Mouse (Mus musculus) cerebellum, adult 9-10 months (tissue): Measurements from ENCODE around the gene Pld4.

Experiments
- DNase-seq: peaks from one replicate; pipeline ENCODE4 v3.0.0; 2022

Gene Pld4

GRCm38 (mm10) chr12:112767036-112767890, 6.8 kb downstream of the Pld4 start:
- no peak for DNase-seq

DNA sequence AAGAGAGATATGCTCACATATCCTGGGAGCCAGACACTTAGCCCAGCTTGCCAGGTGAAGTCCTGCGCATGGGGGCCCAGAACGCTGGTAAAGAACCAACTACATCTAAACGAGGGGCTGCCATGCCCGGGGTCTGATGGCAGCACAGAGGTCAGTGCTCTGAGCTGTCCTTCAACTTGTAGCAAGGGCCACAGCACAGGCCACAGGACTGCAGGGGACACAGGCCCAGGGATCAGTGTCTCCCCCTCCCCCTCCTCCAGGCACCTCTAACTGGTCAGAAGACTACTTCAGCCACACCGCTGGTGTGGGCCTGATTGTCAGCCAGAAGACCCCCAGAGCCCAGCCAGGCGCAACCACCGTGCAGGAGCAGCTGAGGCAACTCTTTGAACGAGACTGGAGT, 7.7 kb downstream of the Pld4 start:
- DNase-seq: no peak

- no peak for DNase-seq
Observed at GRCm38 (mm10) chr12:112769031-112769430, 8.6 kb downstream of the Pld4 start.

- no peak for DNase-seq
Observed at GRCm38 (mm10) chr12:112769751-112770150, 9.3 kb downstream of the Pld4 start.

- no peak for DNase-seq
Observed at GRCm38 (mm10) chr12:112770396-112770795, 9.9 kb downstream of the Pld4 start.

DNA sequence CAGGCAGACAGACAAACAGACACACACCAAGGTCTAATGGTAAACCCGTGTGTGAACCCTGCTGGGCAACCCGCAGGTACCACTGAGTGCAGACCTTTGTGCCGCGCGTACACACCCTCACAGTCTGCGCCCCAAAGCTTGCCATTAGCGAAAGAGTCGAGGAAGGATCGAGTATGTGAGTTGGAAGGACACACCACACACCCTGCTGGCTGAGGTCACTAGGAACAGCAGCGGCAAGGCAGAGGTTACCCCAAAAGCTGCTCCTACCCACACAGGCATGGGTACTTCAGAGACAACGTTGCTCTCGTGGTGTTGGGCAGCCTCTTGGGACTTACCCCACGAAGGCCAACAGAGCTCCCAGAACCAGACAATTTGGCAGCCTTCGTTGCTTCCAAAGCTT, 11.9 kb downstream of the Pld4 start:
- DNase-seq: no peak

- DNase-seq: no peak
Observed at GRCm38 (mm10) chr12:112773366-112773765, 12.9 kb downstream of the Pld4 start.

DNA sequence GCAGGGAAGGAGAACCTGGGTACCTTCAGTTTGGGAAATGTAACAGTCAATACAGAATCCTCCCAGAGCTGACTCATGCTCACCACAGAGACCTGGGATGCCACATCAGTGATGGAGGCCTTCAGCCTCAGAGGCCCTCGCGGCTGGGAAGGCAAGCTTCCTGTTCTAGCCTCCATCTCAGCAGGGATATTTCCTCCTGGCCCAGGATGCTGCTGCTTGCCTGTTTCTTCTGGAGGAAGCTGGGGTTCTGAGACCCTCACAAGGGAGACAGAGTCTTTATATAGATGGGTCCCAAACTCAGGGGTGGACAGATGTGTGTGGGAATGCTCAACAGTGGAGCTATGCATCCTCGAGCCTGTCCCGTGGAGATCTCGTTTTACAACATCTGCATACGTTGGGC, 13.6 kb downstream of the Pld4 start:
- no peak for DNase-seq

DNA sequence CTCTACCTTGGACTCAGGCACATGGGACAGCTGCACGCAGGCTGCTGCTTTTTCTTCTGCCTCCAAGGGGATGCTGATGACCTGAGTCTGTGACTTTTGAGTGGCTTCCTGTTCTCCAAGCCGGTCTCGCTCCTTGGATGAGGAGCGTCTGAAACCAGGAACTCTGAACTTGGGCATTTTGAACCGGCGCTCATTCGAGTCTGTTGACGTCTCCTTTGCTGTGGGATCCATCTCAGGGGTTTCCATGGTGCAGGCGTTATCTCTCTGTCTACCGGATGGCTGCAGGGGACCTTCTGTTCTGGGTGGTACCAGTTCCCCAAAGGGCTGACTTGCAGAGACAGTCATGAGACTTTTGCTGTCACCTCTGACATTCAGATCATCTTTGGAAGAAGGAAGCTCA, 14.0 kb downstream of the Pld4 start:
- no peak for DNase-seq

DNA sequence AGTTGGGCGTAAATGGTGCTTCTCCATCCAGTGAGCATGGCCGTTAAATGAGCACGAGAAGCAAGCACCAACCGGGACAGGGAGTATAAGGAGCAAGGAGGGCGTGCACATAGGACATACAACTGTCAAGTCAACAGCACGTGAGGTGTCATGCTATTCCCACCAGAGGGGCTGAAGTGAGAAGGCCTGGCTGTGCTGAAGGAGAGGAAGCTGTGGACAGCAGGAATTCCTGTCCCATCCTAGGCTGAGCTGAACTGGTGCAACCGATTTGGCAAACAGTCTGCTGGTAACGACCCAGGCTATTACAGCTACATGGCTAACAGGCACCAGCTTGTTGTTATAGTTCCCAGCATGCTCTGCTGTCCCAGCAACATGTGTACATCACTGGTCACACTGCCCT, 30.6 kb downstream of the Pld4 start:
- no peak for DNase-seq

GRCm38 (mm10) chr12:112793601-112794355, 33.3 kb downstream of the Pld4 start:
- no peak for DNase-seq

DNA sequence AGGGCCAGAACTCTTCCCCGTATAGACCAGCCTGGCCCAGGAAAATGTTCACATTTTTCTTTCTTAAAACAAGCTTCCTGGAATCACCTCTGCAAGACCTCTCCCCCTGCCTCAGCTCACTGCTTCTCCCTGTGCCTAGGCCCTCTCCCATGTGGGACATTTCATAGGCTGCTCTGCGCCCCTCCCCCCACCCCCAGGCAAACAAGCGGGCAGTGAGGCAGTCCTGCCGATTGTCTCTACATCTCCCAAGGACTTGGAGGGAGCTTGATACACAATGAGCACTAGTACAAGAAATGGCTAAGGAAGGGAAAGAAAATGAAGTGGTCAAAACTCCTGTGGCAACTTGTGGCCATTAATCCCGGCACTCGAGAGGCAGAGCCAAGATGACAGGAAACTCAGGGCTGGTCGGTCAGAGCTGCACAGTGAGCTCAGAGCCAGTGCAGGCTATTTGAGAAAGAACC, 33.9 kb downstream of the Pld4 start:
- DNase-seq: no peak

- no peak for DNase-seq
Observed at GRCm38 (mm10) chr12:112794998-112795397, 34.5 kb downstream of the Pld4 start.

- DNase-seq: no peak
Observed at GRCm38 (mm10) chr12:112795466-112796104, 35.1 kb downstream of the Pld4 start.

GRCm38 (mm10) chr12:112796551-112797510, 36.4 kb downstream of the Pld4 start:
- DNase-seq: no peak

- no peak for DNase-seq
Observed at GRCm38 (mm10) chr12:112797672-112798331, 37.3 kb downstream of the Pld4 start.

DNA sequence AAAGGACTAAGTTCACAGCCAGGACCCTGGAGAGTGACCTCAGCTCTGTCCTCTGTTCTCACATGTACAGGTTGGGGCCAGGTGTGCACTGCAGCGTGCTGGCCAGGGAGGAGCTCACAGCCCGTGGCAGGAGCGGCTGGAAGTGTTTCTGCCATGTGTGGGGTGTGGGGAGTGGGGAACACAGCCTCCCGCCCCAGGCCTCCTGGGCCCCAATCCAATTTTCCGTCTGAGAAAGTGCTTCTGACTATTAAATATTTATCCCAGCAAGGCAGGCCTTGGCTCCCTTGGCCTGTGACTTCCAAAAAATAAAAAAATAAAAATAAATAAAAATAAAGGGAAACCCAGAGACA, 37.9 kb downstream of the Pld4 start:
- DNase-seq: no peak

- no peak for DNase-seq
Observed at GRCm38 (mm10) chr12:112798716-112799115, 38.3 kb downstream of the Pld4 start.

- no peak for DNase-seq
Observed at GRCm38 (mm10) chr12:112799237-112799970, 38.9 kb downstream of the Pld4 start.

DNA sequence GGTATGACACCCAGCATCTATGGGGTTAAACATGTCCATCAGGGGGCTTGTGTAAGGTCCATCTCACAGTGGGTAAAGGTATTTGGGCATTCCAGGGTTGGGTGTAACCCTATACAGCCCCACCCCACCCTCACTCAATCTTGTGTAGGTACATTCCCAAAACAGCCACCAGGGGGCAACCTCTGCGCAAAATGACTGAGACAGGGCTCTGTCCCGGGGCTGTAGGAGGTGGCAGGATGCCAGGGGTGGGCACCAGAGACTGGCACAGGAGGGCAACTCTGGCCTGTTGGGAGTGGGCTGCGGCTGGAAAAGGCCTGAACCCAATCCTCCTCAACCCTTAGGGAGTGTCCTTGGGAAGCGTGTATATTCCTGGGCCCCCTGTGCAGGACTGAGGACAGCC, 40.0 kb downstream of the Pld4 start:
- peak; percentile 79 for DNase-seq
